Comparison of ENCODE assay signal across 20 mouse cellular contexts in genomic region chr10:76874398-76874797, GRCm38 (mm10).
DNase-seq lines count a peak whose midpoint lies in the region; TF ChIP-seq lines count a peak whose summit lies in the region.
"Had no signal": no experiment of that assay in that cellular context is flagged by ENCODE, and none has a peak within 500 bp of the region (broad histone marks: within the 10 kb centered on the region; RNA-seq: fewer than 3 reads in every experiment).

No protein-coding gene starts in this region.

- H3K27me3 ChIP-seq in heart, embryonic 10.5 days (ENCODE audit: insufficient read depth, poor library complexity, severe bottlenecking): no peaks in the 10 kb centered on the region
- H3K27me3 ChIP-seq in testis, adult 2 months (ENCODE audit: control insufficient read depth, insufficient read depth, low read length): no peaks in the 10 kb centered on the region
- H3K27me3 ChIP-seq: embryonic facial prominence, embryonic 15.5 days; heart, embryonic 12.5 days; limb, embryonic 15.5 days; lung, embryonic 15.5 days; neural tube, embryonic 12.5 days had no signal

- WGBS in heart, embryonic 10.5 days: 61% methylated on average over 1 of the region's 1 CpGs

- no peak overlapping the region for H3K4me3 ChIP-seq in heart, embryonic 10.5 days
- no peak overlapping the region for H3K4me3 ChIP-seq in layer of hippocampus, adult 2 months
- H3K4me3 ChIP-seq in testis, adult 2 months (ENCODE audit: control insufficient read depth, low read depth, low read length): peak overlapping the region; percentile 68; the same call in 1 of the 2 replicates
- H3K4me3 ChIP-seq: embryonic facial prominence, embryonic 15.5 days; heart, embryonic 12.5 days; limb, embryonic 15.5 days; lung, embryonic 15.5 days; neural tube, embryonic 12.5 days had no signal

- 0 out of 2 replicates have a peak, but pooled peaks cover 11% of the 10 kb centered on the region for H3K4me1 ChIP-seq in heart, embryonic 10.5 days
- H3K4me1 ChIP-seq in testis, adult 2 months (ENCODE audit: control insufficient read depth, insufficient read depth, low read length): no peaks in the 10 kb centered on the region
- H3K4me1 ChIP-seq: embryonic facial prominence, embryonic 15.5 days; lung, embryonic 15.5 days; neural tube, embryonic 12.5 days had no signal

- no peak for TF ChIP-seq CTCF in layer of hippocampus, adult 2 months (conservative IDR thresholded peaks at IDR 0.05)
- TF ChIP-seq CTCF in testis, adult 2 months (IDR thresholded peaks at IDR 0.05; ENCODE audit: control insufficient read depth, insufficient read depth, insufficient replicate concordance, low read depth, low read length): no peak

- TF ChIP-seq POLR2A in testis, adult 2 months (IDR thresholded peaks at IDR 0.05; ENCODE audit: control insufficient read depth, low read depth, low read length): no peak

- DNase-seq in heart, embryonic 10.5 days (ENCODE audit: low spot score): no peak
- DNase-seq in heart, adult 11 months: no peak
- DNase-seq in layer of hippocampus, adult 2 months (ENCODE audit: low spot score in 2 of 2): no peak
- no peak for DNase-seq in layer of hippocampus, postnatal 36 days
- no peak for DNase-seq in testis, postnatal 10 days (ENCODE audit: low spot score)
- DNase-seq in urinary bladder, postnatal 25 days (ENCODE audit: low spot score): peak; percentile 28
- no peak for DNase-seq in adrenal gland, postnatal 36 days
- DNase-seq: embryo, embryonic 11 days; heart, postnatal 14 days; kidney, adult 8-10 months; right cerebral cortex, postnatal 4 days; thymus, postnatal 14 days had no signal

- H3K27ac ChIP-seq in heart, embryonic 10.5 days: peak overlapping the region; percentile 29; the same call in 1 of the 2 replicates
- H3K27ac ChIP-seq in layer of hippocampus, adult 2 months: 0 out of 2 replicates have a peak overlapping the region, but pooled peaks have one; percentile 49
- H3K27ac ChIP-seq in testis, adult 2 months (ENCODE audit: control insufficient read depth, insufficient read depth, low read depth, low read length): no peak overlapping the region
- H3K27ac ChIP-seq: embryonic facial prominence, embryonic 15.5 days; limb, embryonic 15.5 days; lung, embryonic 15.5 days; macrophage; neural tube, embryonic 12.5 days had no signal

- no peaks in the 10 kb centered on the region for H3K36me3 ChIP-seq in heart, embryonic 10.5 days
- H3K36me3 ChIP-seq in testis, adult 2 months (ENCODE audit: control insufficient read depth, insufficient read depth, low read length): no peaks in the 10 kb centered on the region
- H3K36me3 ChIP-seq: embryonic facial prominence, embryonic 15.5 days; G1E; heart, embryonic 12.5 days; limb, embryonic 15.5 days; lung, embryonic 15.5 days; neural tube, embryonic 12.5 days had no signal

- H3K9me3 ChIP-seq in heart, embryonic 10.5 days: no peaks in the 10 kb centered on the region
- H3K9me3 ChIP-seq: embryonic facial prominence, embryonic 15.5 days; G1E; heart, embryonic 12.5 days; limb, embryonic 15.5 days; lung, embryonic 15.5 days; neural tube, embryonic 12.5 days had no signal
